Mouse (Mus musculus) limb, embryonic 14.5 days (tissue): ENCODE data around the gene Fam19a5. TPM values are rescaled to one million over a fixed set of nuclear protein-coding genes. Genes with fewer than 3 reads are reported as not detected.

ENCODE experiments used
- ATAC-seq: fragments of 200-750 bp; cut with Nextera tagmentation; 2 replicates; pipeline ENCODE4 v1.8.0; 2017; ENCODE audit warnings: low read depth, moderate number of reproducible peaks, moderate TSS enrichment; ENCODE audit not compliant: low FRiP score
- DNase-seq: peaks from one replicate; pipeline ENCODE4 v3.0.0-alpha.2; 2015; ENCODE audit warnings: low spot score
- H3K27ac ChIP-seq: fragments of 300-500 bp; sonication (generic); replicated peaks from 2 replicates; pipeline ENCODE4 v1.5.1; 2014; ENCODE audit warnings: low read depth, mild to moderate bottlenecking, low read length, moderate library complexity, mixed read lengths
- H3K27me3 ChIP-seq: fragments of 300-500 bp; sonication (generic); 2 replicates; pipeline ENCODE4 v1.6.1; 2014; ENCODE audit warnings: low read length, mixed read lengths; ENCODE audit not compliant: control insufficient read depth, insufficient read depth
- H3K36me3 ChIP-seq: fragments of 300-500 bp; sonication (generic); 2 replicates; pipeline ENCODE4 v1.6.1; 2014; ENCODE audit warnings: mild to moderate bottlenecking, low read length, moderate library complexity, mixed read lengths; ENCODE audit not compliant: control insufficient read depth, insufficient read depth
- H3K4me1 ChIP-seq: fragments of 300-500 bp; sonication (generic); 2 replicates; pipeline ENCODE4 v1.6.1; 2014; ENCODE audit warnings: antibody characterized with exemption, low read length, mixed read lengths; ENCODE audit not compliant: control insufficient read depth, insufficient read depth
- H3K4me2 ChIP-seq: fragments of 300-500 bp; sonication (generic); replicated peaks from 2 replicates; pipeline ENCODE4 v1.6.1; 2014; ENCODE audit warnings: low read depth, mild to moderate bottlenecking, low read length, moderate library complexity; ENCODE audit not compliant: severe bottlenecking
- H3K4me3 ChIP-seq: fragments of 300-500 bp; sonication (generic); replicated peaks from 2 replicates; pipeline ENCODE4 v1.5.1; 2014; ENCODE audit warnings: low read length
- H3K9ac ChIP-seq: fragments of 300-500 bp; sonication (generic); 2 replicates; pipeline ENCODE4 v1.6.1; 2014; ENCODE audit warnings: mild to moderate bottlenecking, low read depth, low read length, moderate library complexity; ENCODE audit not compliant: severe bottlenecking
- H3K9me3 ChIP-seq: fragments of 300-500 bp; sonication (generic); 2 replicates; pipeline ENCODE4 v1.6.1; 2016; ENCODE audit warnings: low read length; ENCODE audit not compliant: control insufficient read depth
- POLR2A ChIP-seq: fragments of 200-500 bp; IDR thresholded peaks from 2 replicates; pipeline ENCODE4 v1.8.0; 2012; ENCODE audit warnings: inconsistent platforms, mild to moderate bottlenecking, moderate library complexity, borderline replicate concordance; ENCODE audit not compliant: insufficient read depth, insufficient read length; ENCODE audit errors: extremely low read depth
- WGBS: fragments of 180-500 bp; shearing (Covaris S2); extraction: QIAGEN DNeasy Blood & Tissue Kit; methylation state at CpG from one replicate; pipeline ENCODE4 v1.1.7; 2014; 5-methylcytosine and 5-hydroxymethylcytosine counted together
- microRNA-seq: library from miRNA; unstranded; fragments of <30 nt; microRNA quantifications from one replicate; pipeline ENCODE4, GENCODE M21; 2016
- polyA plus RNA-seq, 2 experiments: library from polyadenylated mRNA; depleted of rRNA in 1 of 2; stranded (reverse) in 1 of 2; unstranded in 1 of 2; fragments of >200 nt; fragmentation: Nextera tagmentation in 1 of 2; extraction: Ambion mirVana in 1 of 2; gene quantifications; 2 replicates each; pipeline versions ENCODE4 v1.2.1 to v1.2.3; 2012 to 2014

Fam19a5 gene
- polyA plus RNA-seq, 2 experiments: 4.8 to 8.4 TPM

DNA sequence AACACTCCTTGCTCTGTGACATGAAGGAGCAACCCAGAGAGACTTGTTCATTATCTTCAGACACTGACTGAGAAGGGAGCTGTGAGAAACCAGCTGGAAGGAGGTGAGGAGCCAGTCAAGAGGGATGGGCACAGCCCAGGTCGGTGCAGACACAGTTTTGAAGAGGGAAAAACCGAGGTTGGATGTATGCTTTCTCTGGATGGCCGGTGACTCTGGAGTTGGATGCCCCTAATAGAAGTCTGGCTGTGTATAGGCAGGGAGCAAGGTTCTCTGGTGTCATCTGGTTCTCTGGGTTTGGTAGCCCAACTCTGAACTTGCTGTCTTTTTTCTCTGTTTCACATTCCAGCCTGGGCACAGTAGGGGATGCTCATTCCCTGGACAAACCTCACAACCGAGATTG lies 245.6 kb downstream of the Fam19a5 start:
- no peak for TF ChIP-seq POLR2A
- no peaks in the 10 kb centered on the region for H3K4me1 ChIP-seq
- 83% methylated on average over 4 of the region's 4 CpGs for WGBS
- no peaks in the 10 kb centered on the region for H3K9me3 ChIP-seq
- no peak overlapping the region for H3K4me2 ChIP-seq
- H3K4me3 ChIP-seq: no peak overlapping the region
- no peaks in the 10 kb centered on the region for H3K27me3 ChIP-seq
- no peaks in the 10 kb centered on the region for H3K36me3 ChIP-seq
- H3K27ac ChIP-seq: no peak overlapping the region
- no peak for DNase-seq
- no peak for ATAC-seq
- H3K9ac ChIP-seq: no peak overlapping the region

DNA sequence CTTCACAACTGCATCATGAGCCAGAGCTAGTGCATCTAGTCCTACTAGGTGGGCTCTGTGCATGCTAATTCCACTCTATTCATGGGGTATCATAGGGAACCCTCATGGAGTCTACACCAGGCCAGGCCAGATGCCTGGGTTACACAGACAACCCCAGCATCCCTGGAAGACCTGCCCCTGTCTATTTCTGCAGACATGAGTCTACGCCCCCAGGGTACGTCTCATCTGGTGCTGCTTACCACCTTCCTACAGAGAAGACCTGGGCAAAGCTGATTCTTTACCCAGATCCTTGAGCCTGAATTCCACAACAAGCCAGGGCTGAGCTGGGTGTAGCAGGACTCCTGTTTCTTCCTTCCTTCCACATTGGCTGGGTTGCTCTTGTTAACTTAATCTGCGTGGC lies 249.6 kb downstream of the Fam19a5 start:
- H3K4me3 ChIP-seq: no peak overlapping the region
- H3K4me1 ChIP-seq: no peaks in the 10 kb centered on the region
- H3K4me2 ChIP-seq: no peak overlapping the region
- no peak for TF ChIP-seq POLR2A
- WGBS: 80% methylated on average over 3 of the region's 3 CpGs
- H3K9ac ChIP-seq: no peak overlapping the region
- DNase-seq: no peak
- H3K27me3 ChIP-seq: no peaks in the 10 kb centered on the region
- H3K9me3 ChIP-seq: no peaks in the 10 kb centered on the region
- no peak for ATAC-seq
- H3K27ac ChIP-seq: no peak overlapping the region
- no peaks in the 10 kb centered on the region for H3K36me3 ChIP-seq

DNA sequence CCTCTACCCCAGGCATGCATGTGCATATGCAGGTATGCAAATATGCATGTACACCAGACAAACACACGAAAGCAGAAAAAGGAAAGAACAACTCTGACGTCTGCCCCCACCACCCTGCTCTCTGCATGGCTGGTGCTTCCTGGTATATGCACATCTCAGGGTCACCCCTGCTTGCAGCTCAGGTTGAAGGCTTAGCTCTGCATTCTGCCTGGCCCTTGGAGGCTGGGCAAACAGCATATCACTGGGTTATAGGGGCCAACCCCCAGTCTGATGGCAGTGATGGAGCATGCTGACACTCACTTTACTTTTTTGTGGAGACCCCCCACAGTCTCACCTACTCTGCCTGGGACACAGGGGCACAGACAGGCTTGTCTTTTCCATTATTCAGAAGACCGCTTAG lies 252.5 kb downstream of the Fam19a5 start:
- no peak overlapping the region for H3K4me3 ChIP-seq
- 65% methylated on average over 3 of the region's 3 CpGs for WGBS
- DNase-seq: no peak
- no peaks in the 10 kb centered on the region for H3K27me3 ChIP-seq
- no peak for TF ChIP-seq POLR2A
- H3K27ac ChIP-seq: no peak overlapping the region
- H3K9me3 ChIP-seq: no peaks in the 10 kb centered on the region
- H3K4me2 ChIP-seq: no peak overlapping the region
- ATAC-seq: no peak
- H3K4me1 ChIP-seq: no peaks in the 10 kb centered on the region
- no peak overlapping the region for H3K9ac ChIP-seq
- H3K36me3 ChIP-seq: no peaks in the 10 kb centered on the region

Small RNA genes lying within 50 kb of the gene (microRNA-seq; reads per million reads assigned to microRNA genes)
- gene Mir6393: not detected
